Mouse (Mus musculus): ENCODE measurements around the gene Ofcc1. TPM values are rescaled to one million over a fixed set of nuclear protein-coding genes. Genes with fewer than 3 reads are reported as not detected.

Ofcc1 gene
- polyA plus RNA-seq, 1 experiment from 2014 or later: not detected

GRCm38 (mm10) chr13:40267546-40267945 lies 93.7 kb downstream of the Ofcc1 start:
- WGBS: 39% methylated on average over 9 of the region's 9 CpGs
- Histone ChIP-seq H3K4me1 (replicated peaks; ENCODE audit: insufficient read depth, low read length) (0 out of 2 replicates have a peak, but pooled peaks cover 3% of the 10 kb centered on the region), H3K4me3 (replicated peaks; ENCODE audit: low read depth, low read length) (no peak overlapping the region), H3K9ac (ENCODE audit: low read depth, low read length) (no peak overlapping the region), H3K27me3 (ENCODE audit: insufficient read depth, low read length) (no peaks in the 10 kb centered on the region), H3K27ac (no peak overlapping the region), H3K4me2 (ENCODE audit: low read length) (no peak overlapping the region), H3K9me3 (replicated peaks; ENCODE audit: low read length) (no peaks in the 10 kb centered on the region), H3K36me3 (ENCODE audit: insufficient read depth, low read length) (no peaks in the 10 kb centered on the region)
- ATAC-seq (replicated peaks; ENCODE audit: low FRiP score, low read depth) (no peak), DNase-seq (ENCODE audit: low spot score) (peak; percentile 20)
- TF ChIP-seq CTCF (IDR thresholded peaks at IDR 0.05; ENCODE audit: low read depth): no peak

GRCm38 (mm10) chr13:40263087-40263807 lies 98.0 kb downstream of the Ofcc1 start:
- no peaks in the 10 kb centered on the region for H3K27me3 ChIP-seq (ENCODE audit: insufficient read depth, low read length)
- no peaks in the 10 kb centered on the region for H3K9me3 ChIP-seq (replicated peaks; ENCODE audit: low read length)
- no peaks in the 10 kb centered on the region for H3K36me3 ChIP-seq (ENCODE audit: insufficient read depth, low read length)
- WGBS: 23% methylated on average over 16 of the region's 16 CpGs
- H3K9ac ChIP-seq (ENCODE audit: low read depth, low read length): no peak overlapping the region
- H3K4me2 ChIP-seq (ENCODE audit: low read length): peak overlapping the region; percentile 41
- 0 out of 2 replicates have a peak, but pooled peaks cover 3% of the 10 kb centered on the region for H3K4me1 ChIP-seq (replicated peaks; ENCODE audit: insufficient read depth, low read length)
- H3K4me3 ChIP-seq (replicated peaks; ENCODE audit: low read depth, low read length): no peak overlapping the region
- ATAC-seq (replicated peaks; ENCODE audit: low FRiP score, low read depth) (peak; percentile 74), DNase-seq (ENCODE audit: low spot score) (peak; percentile 57)
- no peak for TF ChIP-seq CTCF (IDR thresholded peaks at IDR 0.05; ENCODE audit: low read depth)
- H3K27ac ChIP-seq: no peak overlapping the region

GRCm38 (mm10) chr13:40258757-40259156 lies 102.5 kb downstream of the Ofcc1 start:
- H3K27me3 ChIP-seq (ENCODE audit: insufficient read depth, low read length): no peaks in the 10 kb centered on the region
- H3K9me3 ChIP-seq (replicated peaks; ENCODE audit: low read length): no peaks in the 10 kb centered on the region
- H3K4me2 ChIP-seq (ENCODE audit: low read length): no peak overlapping the region
- ATAC-seq (replicated peaks; ENCODE audit: low FRiP score, low read depth) (no peak), DNase-seq (ENCODE audit: low spot score) (no peak)
- no peak overlapping the region for H3K4me3 ChIP-seq (replicated peaks; ENCODE audit: low read depth, low read length)
- 80% methylated on average over 5 of the region's 5 CpGs for WGBS
- 0 out of 2 replicates have a peak, but pooled peaks cover 3% of the 10 kb centered on the region for H3K4me1 ChIP-seq (replicated peaks; ENCODE audit: insufficient read depth, low read length)
- H3K36me3 ChIP-seq (ENCODE audit: insufficient read depth, low read length): no peaks in the 10 kb centered on the region
- no peak for TF ChIP-seq CTCF (IDR thresholded peaks at IDR 0.05; ENCODE audit: low read depth)
- H3K27ac ChIP-seq: no peak overlapping the region
- H3K9ac ChIP-seq (ENCODE audit: low read depth, low read length): no peak overlapping the region

- 72% methylated on average over 6 of the region's 6 CpGs for WGBS
- TF ChIP-seq CTCF (IDR thresholded peaks at IDR 0.05; ENCODE audit: low read depth): no peak
- Histone ChIP-seq H3K9ac (ENCODE audit: low read depth, low read length) (no peak overlapping the region), H3K4me2 (ENCODE audit: low read length) (no peak overlapping the region), H3K36me3 (ENCODE audit: insufficient read depth, low read length) (no peaks in the 10 kb centered on the region), H3K4me1 (replicated peaks; ENCODE audit: insufficient read depth, low read length) (no peaks in the 10 kb centered on the region), H3K9me3 (replicated peaks; ENCODE audit: low read length) (no peaks in the 10 kb centered on the region), H3K27me3 (ENCODE audit: insufficient read depth, low read length) (no peaks in the 10 kb centered on the region), H3K27ac (no peak overlapping the region), H3K4me3 (replicated peaks; ENCODE audit: low read depth, low read length) (no peak overlapping the region)
- ATAC-seq (replicated peaks; ENCODE audit: low FRiP score, low read depth) (no peak), DNase-seq (ENCODE audit: low spot score) (no peak)
Measured at GRCm38 (mm10) chr13:40243821-40244220, 117.4 kb downstream of the Ofcc1 start.

- Histone ChIP-seq H3K27me3 (ENCODE audit: insufficient read depth, low read length) (no peaks in the 10 kb centered on the region), H3K36me3 (ENCODE audit: insufficient read depth, low read length) (no peaks in the 10 kb centered on the region), H3K4me1 (replicated peaks; ENCODE audit: insufficient read depth, low read length) (no peaks in the 10 kb centered on the region), H3K4me2 (ENCODE audit: low read length) (no peak overlapping the region), H3K9me3 (replicated peaks; ENCODE audit: low read length) (no peaks in the 10 kb centered on the region), H3K4me3 (replicated peaks; ENCODE audit: low read depth, low read length) (no peak overlapping the region), H3K27ac (no peak overlapping the region), H3K9ac (ENCODE audit: low read depth, low read length) (no peak overlapping the region)
- DNase-seq (ENCODE audit: low spot score): no peak
- WGBS: 57% methylated on average over 3 of the region's 3 CpGs
- no peak for ATAC-seq (replicated peaks; ENCODE audit: low FRiP score, low read depth)
- TF ChIP-seq CTCF (IDR thresholded peaks at IDR 0.05; ENCODE audit: low read depth): no peak
Measured at GRCm38 (mm10) chr13:40236356-40236755, 124.9 kb downstream of the Ofcc1 start.

- ATAC-seq (replicated peaks; ENCODE audit: low FRiP score, low read depth) (no peak), DNase-seq (ENCODE audit: low spot score) (no peak)
- no peak overlapping the region for H3K4me2 ChIP-seq (ENCODE audit: low read length)
- no peak for TF ChIP-seq CTCF (IDR thresholded peaks at IDR 0.05; ENCODE audit: low read depth)
- H3K27ac ChIP-seq: no peak overlapping the region
- H3K36me3 ChIP-seq (ENCODE audit: insufficient read depth, low read length): no peaks in the 10 kb centered on the region
- H3K9me3 ChIP-seq (replicated peaks; ENCODE audit: low read length): no peaks in the 10 kb centered on the region
- no peak overlapping the region for H3K4me3 ChIP-seq (replicated peaks; ENCODE audit: low read depth, low read length)
- WGBS: 70% methylated on average over 9 of the region's 9 CpGs
- no peak overlapping the region for H3K9ac ChIP-seq (ENCODE audit: low read depth, low read length)
- no peaks in the 10 kb centered on the region for H3K4me1 ChIP-seq (replicated peaks; ENCODE audit: insufficient read depth, low read length)
- H3K27me3 ChIP-seq (ENCODE audit: insufficient read depth, low read length): no peaks in the 10 kb centered on the region
Measured at GRCm38 (mm10) chr13:40208314-40208713, 152.9 kb downstream of the Ofcc1 start.

Data from kidney, postnatal 0 days (tissue).